Mouse (Mus musculus) cortical plate, adult 2 months (tissue): Measurements from ENCODE around the gene Dlk1. TPM values are rescaled to one million over a fixed set of nuclear protein-coding genes. Genes with fewer than 3 reads are reported as not detected.

Experiments
- H3K27ac ChIP-seq: fragments of 200-500 bp; 2 replicates; pipeline ENCODE4 v1.5.1; 2012; ENCODE audit warnings: low read length, control low read depth, inconsistent platforms; ENCODE audit not compliant: insufficient read depth
- H3K4me1 ChIP-seq: fragments of 200-500 bp; 2 replicates; pipeline ENCODE4 v1.6.1; 2011; ENCODE audit warnings: low read length; ENCODE audit not compliant: control insufficient read depth, insufficient read depth
- H3K4me3 ChIP-seq: fragments of 200-500 bp; 2 replicates; pipeline ENCODE4 v1.5.1; 2011; ENCODE audit warnings: mild to moderate bottlenecking, low read length, control low read depth; ENCODE audit not compliant: insufficient read depth
- CTCF ChIP-seq: fragments of 200-500 bp; IDR thresholded peaks from 2 replicates; pipeline ENCODE4 v1.5.1; 2011; ENCODE audit warnings: mild to moderate bottlenecking, control low read depth, low read length; ENCODE audit not compliant: insufficient read depth; ENCODE audit errors: extremely low read depth
- POLR2A ChIP-seq: fragments of 200-500 bp; IDR thresholded peaks from 2 replicates; pipeline ENCODE4 v1.6.1; 2011; ENCODE audit warnings: mild to moderate bottlenecking, low read length, control low read depth; ENCODE audit not compliant: insufficient read depth; ENCODE audit errors: extremely low read depth
- polyA plus RNA-seq: library from polyadenylated mRNA; depleted of rRNA; stranded (reverse); fragments of >200 nt; gene quantifications from 2 replicates; pipeline ENCODE4 v1.2.3, GENCODE M21; 2012

Dlk1 gene
- polyA plus RNA-seq, 1 experiment: 1.2 TPM

- TF ChIP-seq POLR2A: no peak
- TF ChIP-seq CTCF: peak; percentile 52
Observed at GRCm38 (mm10) chr12:109437559-109438350, 14.9 kb upstream of the Dlk1 start.

GRCm38 (mm10) chr12:109438383-109438782 is 14.2 kb upstream of the Dlk1 start:
- Histone ChIP-seq H3K27ac (no peak overlapping the region), H3K4me1 (peaks cover 2% of the 10 kb centered on the region; the same call in 1 of the 2 replicates), H3K4me3 (no peak overlapping the region)
- no peak for TF ChIP-seq POLR2A
- no peak for TF ChIP-seq CTCF

More at GRCm38 (mm10) chr12:109437559-109438350, 14.9 kb upstream of the Dlk1 start:
- Histone ChIP-seq H3K4me1 (peaks cover 2% of the 10 kb centered on the region; the same call in 1 of the 2 replicates), H3K4me3 (no peak overlapping the region), H3K27ac (no peak overlapping the region)

DNA sequence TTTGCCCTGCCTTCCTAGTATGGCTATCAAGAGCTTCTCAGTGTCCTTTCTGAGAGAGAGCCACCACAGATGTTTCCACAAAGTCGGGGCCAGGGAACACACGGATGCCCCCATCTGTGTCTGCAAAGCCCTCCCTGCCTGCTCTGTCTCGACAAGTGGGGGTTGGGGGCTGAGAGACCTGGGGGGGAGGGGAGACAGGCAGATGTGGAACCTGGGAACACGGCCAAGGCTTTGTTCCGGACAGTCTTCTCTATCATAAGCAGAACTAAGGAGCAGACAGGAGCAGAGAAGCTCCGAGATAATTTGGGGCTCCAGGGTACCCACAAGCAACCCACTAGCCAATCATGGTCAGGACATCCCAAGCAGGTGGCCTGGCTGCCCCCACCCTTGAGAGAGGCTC is 12.6 kb upstream of the Dlk1 start:
- H3K4me3 ChIP-seq: no peak overlapping the region
- H3K27ac ChIP-seq: no peak overlapping the region
- TF ChIP-seq POLR2A (no peak), CTCF (no peak)
- peaks cover 2% of the 10 kb centered on the region; the same call in 1 of the 2 replicates for H3K4me1 ChIP-seq

GRCm38 (mm10) chr12:109441366-109441765 is 11.3 kb upstream of the Dlk1 start:
- Histone ChIP-seq H3K27ac (no peak overlapping the region), H3K4me1 (peaks cover 4% of the 10 kb centered on the region; the same call in 1 of the 2 replicates), H3K4me3 (no peak overlapping the region)
- TF ChIP-seq POLR2A (no peak), CTCF (no peak)

- H3K4me3 ChIP-seq: no peak overlapping the region
- TF ChIP-seq CTCF (no peak), POLR2A (no peak)
- H3K27ac ChIP-seq: no peak overlapping the region
- H3K4me1 ChIP-seq: peaks cover 5% of the 10 kb centered on the region; the same call in 1 of the 2 replicates
Observed at GRCm38 (mm10) chr12:109442115-109442514, 10.5 kb upstream of the Dlk1 start.

- Histone ChIP-seq H3K27ac (no peak overlapping the region), H3K4me3 (no peak overlapping the region), H3K4me1 (peaks cover 5% of the 10 kb centered on the region; the same call in 1 of the 2 replicates)
- no peak for TF ChIP-seq POLR2A
- no peak for TF ChIP-seq CTCF
Observed at GRCm38 (mm10) chr12:109443276-109443675, 9.3 kb upstream of the Dlk1 start.

DNA sequence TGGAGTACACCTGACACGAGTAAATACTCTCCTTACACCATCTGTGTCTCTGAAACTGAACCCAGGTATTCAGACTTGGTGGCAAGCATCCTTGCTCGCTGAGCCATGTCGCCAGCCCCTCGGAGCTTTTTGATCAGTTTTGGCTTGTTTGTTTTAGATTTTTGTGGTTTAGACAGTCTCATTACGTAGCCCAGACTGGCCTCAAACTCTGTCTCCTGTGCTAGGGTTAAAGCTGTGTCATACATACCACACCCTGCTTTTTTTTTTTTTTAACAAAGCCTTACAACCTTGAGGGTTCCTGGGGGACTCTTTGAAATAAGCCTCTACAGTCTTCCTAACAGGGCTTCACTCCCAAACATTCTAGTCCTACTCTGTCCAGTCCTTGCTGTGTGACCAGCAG is 7.6 kb upstream of the Dlk1 start:
- Histone ChIP-seq H3K27ac (no peak overlapping the region), H3K4me1 (peaks cover 5% of the 10 kb centered on the region; the same call in 1 of the 2 replicates), H3K4me3 (no peak overlapping the region)
- TF ChIP-seq CTCF: no peak

- H3K4me3 ChIP-seq: no peak overlapping the region
- peaks cover 5% of the 10 kb centered on the region; the same call in 1 of the 2 replicates for H3K4me1 ChIP-seq
- no peak overlapping the region for H3K27ac ChIP-seq
- TF ChIP-seq POLR2A: no peak
- TF ChIP-seq CTCF: no peak; the same call in 1 of the 2 replicates
Observed at GRCm38 (mm10) chr12:109445499-109446235, 7.0 kb upstream of the Dlk1 start.

DNA sequence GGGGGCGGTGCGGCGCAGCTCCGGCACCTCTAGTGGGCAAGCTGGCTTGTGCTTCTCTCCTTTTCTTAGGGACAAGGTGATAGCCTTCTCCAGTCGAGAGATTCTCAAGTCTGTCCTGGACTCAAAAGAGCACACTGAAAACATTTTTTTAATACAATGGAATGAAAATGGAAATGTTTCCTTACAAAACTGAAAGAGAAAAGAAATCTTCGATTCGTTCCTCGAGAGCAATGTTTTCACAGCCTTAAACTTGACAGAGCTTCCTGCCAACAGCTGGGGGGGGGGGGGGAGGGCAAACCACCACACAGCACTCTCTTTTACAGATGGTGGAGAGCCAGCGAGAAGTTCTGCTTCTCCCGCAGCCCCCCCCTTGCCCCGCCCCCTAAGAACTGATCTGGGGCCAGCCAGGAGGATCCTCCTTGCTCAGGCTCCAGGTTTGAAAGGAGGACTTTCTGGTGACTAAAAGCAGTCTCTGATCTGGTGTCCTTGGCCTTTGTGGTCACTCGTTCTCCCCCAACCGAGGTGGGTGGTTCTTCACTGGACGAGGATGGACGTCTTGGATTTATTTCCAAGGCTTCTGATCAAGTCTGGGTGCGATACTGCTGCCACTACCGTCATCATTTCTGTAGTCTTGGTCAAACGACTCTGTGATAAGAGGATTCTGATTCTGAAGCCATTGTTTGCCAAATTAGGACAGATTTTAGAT is 6.2 kb upstream of the Dlk1 start:
- Histone ChIP-seq H3K27ac (no peak overlapping the region), H3K4me1 (peaks cover 4% of the 10 kb centered on the region; the same call in 1 of the 2 replicates), H3K4me3 (no peak overlapping the region)
- TF ChIP-seq CTCF (0 out of 2 replicates have a peak, but pooled peaks have one; percentile 7), POLR2A (no peak)
